Mouse (Mus musculus): ENCODE results near the gene Sult3a2. TPM values are rescaled to one million over a fixed set of nuclear protein-coding genes. Genes with fewer than 3 reads are reported as not detected.
"Not testable (repeated sequence)": the region's sequence is repeated elsewhere in the genome, so short reads cannot be mapped to it uniquely, and the experiment has no call there.

Sult3a2 gene
- total RNA-seq (2017) = not detected in 2 replicates

- no peak for ATAC-seq (replicated peaks; ENCODE audit: low read depth, poor library complexity, severe bottlenecking)
Observed at GRCm38 (mm10) chr10:33786604-33787003, at the start of gene Sult3a2. TSS of gene Sult3a2 (minus strand) at chr10:33786704.

- no peak for ATAC-seq (replicated peaks; ENCODE audit: low read depth, poor library complexity, severe bottlenecking)
Observed at GRCm38 (mm10) chr10:33820892-33821291, 34.4 kb upstream of the Sult3a2 start.

- no peak for ATAC-seq (replicated peaks; ENCODE audit: low read depth, poor library complexity, severe bottlenecking)
Observed at GRCm38 (mm10) chr10:33816923-33817322, 30.4 kb upstream of the Sult3a2 start.

GRCm38 (mm10) chr10:33814266-33814665, 27.8 kb upstream of the Sult3a2 start:
- ATAC-seq (replicated peaks; ENCODE audit: low read depth, poor library complexity, severe bottlenecking) = no peak

- ATAC-seq (replicated peaks; ENCODE audit: low read depth, poor library complexity, severe bottlenecking) = no peak
Observed at GRCm38 (mm10) chr10:33811807-33812206, 25.3 kb upstream of the Sult3a2 start.

- not testable (repeated sequence) for ATAC-seq (replicated peaks; ENCODE audit: low read depth, poor library complexity, severe bottlenecking)
Observed at GRCm38 (mm10) chr10:33797221-33797949, 10.9 kb upstream of the Sult3a2 start.

GRCm38 (mm10) chr10:33796269-33796915, 9.9 kb upstream of the Sult3a2 start:
- ATAC-seq (replicated peaks; ENCODE audit: low read depth, poor library complexity, severe bottlenecking) = not testable (repeated sequence)

- ATAC-seq (replicated peaks; ENCODE audit: low read depth, poor library complexity, severe bottlenecking) = not testable (repeated sequence)
Observed at GRCm38 (mm10) chr10:33792166-33792565, 5.7 kb upstream of the Sult3a2 start.

- no peak for ATAC-seq (replicated peaks; ENCODE audit: low read depth, poor library complexity, severe bottlenecking)
Observed at GRCm38 (mm10) chr10:33787541-33787940, 1.0 kb upstream of the Sult3a2 start.

- not testable (repeated sequence) for ATAC-seq (replicated peaks; ENCODE audit: low read depth, poor library complexity, severe bottlenecking)
Observed at GRCm38 (mm10) chr10:33735251-33735650, 51.3 kb downstream of the Sult3a2 start.

- no peak for ATAC-seq (replicated peaks; ENCODE audit: low read depth, poor library complexity, severe bottlenecking)
Observed at GRCm38 (mm10) chr10:33733241-33733640, 53.3 kb downstream of the Sult3a2 start.

- no peak for ATAC-seq (replicated peaks; ENCODE audit: low read depth, poor library complexity, severe bottlenecking)
Observed at GRCm38 (mm10) chr10:33732409-33733185, 53.9 kb downstream of the Sult3a2 start.

GRCm38 (mm10) chr10:33723764-33724163, 62.7 kb downstream of the Sult3a2 start:
- ATAC-seq (replicated peaks; ENCODE audit: low read depth, poor library complexity, severe bottlenecking) = no peak

GRCm38 (mm10) chr10:33721827-33722438, 64.6 kb downstream of the Sult3a2 start:
- no peak for ATAC-seq (replicated peaks; ENCODE audit: low read depth, poor library complexity, severe bottlenecking)

Other genes starting within 250 kb of the Sult3a2 start
- gene Clvs2, start 161.9 kb downstream of the Sult3a2 start, total RNA-seq (2017) = not detected in 2 replicates
- gene Sult3a1, start 71.0 kb upstream of the Sult3a2 start, total RNA-seq (2017) = not detected in 2 replicates
- gene Rsph4a, start 118.4 kb upstream of the Sult3a2 start, total RNA-seq (2017) = not detected in 2 replicates
- 44.9 and 52.4 TPM in 2 replicates for gene Zup1, start 164.6 kb upstream of the Sult3a2 start, total RNA-seq (2017)
- 165 and 212 TPM in 2 replicates for gene Rwdd1, start 232.9 kb upstream of the Sult3a2 start, total RNA-seq (2017)